Mouse (Mus musculus) gastrocnemius, postnatal 10 days (tissue): Measurements from ENCODE around the gene Fubp1. TPM values are rescaled to one million over a fixed set of nuclear protein-coding genes. Genes with fewer than 3 reads are reported as not detected.
"Not testable (repeated sequence)": the region's sequence is repeated elsewhere in the genome, so short reads cannot be mapped to it uniquely, and the experiment has no call there.

Experiments used
- DNase-seq: peaks from one replicate; pipeline ENCODE4 v3.0.0; 2021; ENCODE audit warnings: mixed read lengths
- total RNA-seq, 2 experiments: library from RNA; stranded (reverse); gene quantifications; 2 replicates each; pipeline ENCODE4 v1.2.3; 2021

Fubp1 gene
- total RNA-seq, 2 experiments from 2014 or later = 39.2 to 71.9 TPM

DNA sequence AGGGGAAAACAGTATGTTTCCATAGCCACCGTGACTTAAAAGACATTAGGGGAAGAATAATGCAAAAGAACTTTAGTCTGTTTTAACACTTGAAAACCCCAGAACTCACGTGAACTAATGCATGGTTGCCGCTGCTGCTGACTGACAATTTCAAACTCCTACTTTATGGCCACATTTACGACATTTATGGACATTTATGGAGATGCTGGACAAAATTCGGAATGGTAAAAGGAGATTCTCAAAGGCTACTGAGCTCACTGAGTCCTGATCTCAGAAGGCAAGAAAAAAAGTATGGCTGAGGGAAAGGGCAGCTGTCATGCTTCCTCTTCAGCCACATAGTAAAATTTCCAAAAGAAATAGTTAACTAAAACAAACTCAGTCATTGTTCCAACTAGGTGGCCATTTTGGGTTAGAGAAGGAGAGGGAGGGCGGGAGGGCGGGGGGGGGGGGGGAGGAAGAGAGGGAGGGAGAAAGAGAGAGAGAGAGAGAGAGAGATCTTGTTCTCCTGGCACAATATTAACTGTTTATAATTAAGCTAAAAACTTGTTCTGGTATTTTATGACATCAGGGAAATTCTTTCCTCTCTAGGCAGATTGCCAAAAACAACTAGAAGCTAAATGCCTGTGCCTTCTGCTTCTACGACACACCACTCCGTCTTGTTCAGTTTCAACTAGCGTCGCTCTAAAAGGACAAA is 17.8 kb upstream of the Fubp1 start:
- DNase-seq = no peak

DNA sequence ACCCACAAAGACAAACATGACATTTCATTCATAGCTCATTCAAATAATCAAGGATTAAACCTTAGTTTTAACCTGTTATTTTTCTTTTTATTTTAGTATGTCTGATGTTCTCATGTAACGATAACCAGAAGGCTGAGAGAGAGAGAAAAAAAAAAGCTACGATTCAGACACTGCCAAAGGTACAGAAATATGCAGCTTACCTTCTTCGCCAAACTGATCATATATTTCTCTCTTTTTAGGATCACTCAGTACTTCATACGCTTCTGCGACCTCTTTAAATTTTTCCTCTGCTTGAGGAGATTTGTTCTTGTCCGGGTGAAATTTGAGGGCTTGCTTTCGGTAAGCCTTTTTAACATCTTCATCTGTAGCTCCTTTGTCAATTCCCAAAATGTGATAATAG is 17.0 kb upstream of the Fubp1 start:
- no peak for DNase-seq

DNA sequence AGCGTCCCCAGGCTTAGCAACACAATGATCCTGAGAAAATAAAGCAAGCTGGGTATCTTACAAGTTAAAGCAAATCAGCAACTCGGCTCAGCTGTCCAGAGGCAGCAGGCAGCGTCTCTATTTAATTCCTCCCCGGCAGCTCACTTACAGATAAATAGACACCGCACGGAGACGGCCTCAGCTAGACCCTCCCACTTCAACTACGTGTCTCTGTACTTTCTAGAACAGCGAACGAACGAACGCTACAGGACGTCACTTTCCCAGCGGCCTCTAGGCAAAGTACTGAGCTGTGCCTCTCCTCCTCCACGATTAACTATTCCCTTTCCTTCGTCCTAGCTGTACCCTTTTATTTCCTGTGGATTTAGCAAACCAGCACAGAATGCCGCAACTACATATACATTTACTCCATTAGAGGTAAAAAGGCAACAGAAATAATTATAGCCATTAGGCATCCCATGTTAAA is 16.6 kb upstream of the Fubp1 start:
- peak; percentile 71 for DNase-seq

DNA sequence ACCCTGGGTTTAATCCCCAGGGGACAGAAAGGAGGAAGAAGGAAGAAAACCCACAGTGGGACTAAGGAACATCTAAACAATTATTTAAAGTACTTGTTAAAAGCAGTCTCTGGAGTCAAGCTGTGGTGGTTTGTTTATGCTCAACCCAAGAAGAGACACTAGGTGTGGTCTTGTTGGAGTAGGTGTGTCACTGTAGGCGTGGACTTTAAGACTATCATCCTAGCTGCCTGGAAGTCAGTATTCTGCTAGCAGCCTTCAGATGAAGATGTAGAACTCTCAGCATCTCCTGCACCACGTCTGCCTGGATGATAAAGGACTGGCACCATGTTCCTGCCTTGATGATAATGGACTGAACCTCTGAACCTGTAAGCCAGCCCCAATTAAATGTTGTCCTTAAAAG is 13.0 kb upstream of the Fubp1 start:
- DNase-seq = not testable (repeated sequence)

GRCm38 (mm10) chr3:152199125-152199524 is 11.1 kb upstream of the Fubp1 start:
- DNase-seq = no peak

- DNase-seq = no peak
Observed at GRCm38 (mm10) chr3:152201181-152201580, 9.0 kb upstream of the Fubp1 start.

- no peak for DNase-seq
Observed at GRCm38 (mm10) chr3:152201651-152202050, 8.6 kb upstream of the Fubp1 start.

- DNase-seq = no peak
Observed at GRCm38 (mm10) chr3:152202942-152203341, 7.3 kb upstream of the Fubp1 start.

DNA sequence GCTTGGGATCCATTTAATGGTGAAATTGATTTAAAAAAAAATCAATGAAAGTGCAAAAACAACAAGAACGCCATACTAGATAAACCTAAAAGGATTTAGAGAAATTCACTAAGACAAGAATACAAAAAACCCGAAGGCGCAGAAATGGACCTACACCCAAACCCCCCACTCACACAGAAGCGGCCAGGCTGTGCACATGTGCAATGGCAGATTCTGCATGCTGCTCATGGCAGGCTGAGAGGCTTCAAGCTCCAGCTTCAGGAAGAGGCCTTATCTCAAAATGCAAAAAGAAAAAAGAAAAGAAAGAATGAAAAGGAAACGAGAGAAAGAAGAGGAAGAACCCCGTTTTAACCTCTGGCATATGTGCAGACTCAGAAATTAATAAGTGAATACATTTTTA is 6.8 kb upstream of the Fubp1 start:
- no peak for DNase-seq

GRCm38 (mm10) chr3:152203996-152204395 is 6.2 kb upstream of the Fubp1 start:
- DNase-seq = no peak

DNA sequence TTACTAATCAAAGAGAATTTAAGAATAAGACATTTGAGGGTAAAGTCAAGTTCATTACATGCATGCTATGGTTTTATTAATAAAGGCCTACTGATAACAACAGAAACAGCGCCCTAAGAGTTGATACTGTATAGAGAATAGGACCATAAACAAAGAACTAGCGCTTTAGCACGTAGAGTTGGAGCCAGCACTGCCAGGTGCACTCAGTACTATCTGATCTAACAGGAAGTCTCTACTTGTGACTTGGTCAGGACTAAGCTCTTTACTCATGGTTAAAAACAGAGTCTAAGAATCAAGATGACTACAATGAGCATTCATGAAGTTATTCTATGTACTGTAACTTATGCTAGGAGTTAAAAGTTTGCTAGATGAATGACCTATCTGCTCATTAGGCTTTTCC is 5.6 kb upstream of the Fubp1 start:
- DNase-seq = no peak

- no peak for DNase-seq
Observed at GRCm38 (mm10) chr3:152207156-152207555, 3.1 kb upstream of the Fubp1 start.

GRCm38 (mm10) chr3:152208096-152208885 is 1.9 kb upstream of the Fubp1 start:
- no peak for DNase-seq

GRCm38 (mm10) chr3:152209177-152209966 is 850 bp upstream of the Fubp1 start:
- no peak for DNase-seq

GRCm38 (mm10) chr3:152210728-152211391 is 638 bp downstream of the Fubp1 start:
- DNase-seq = peak; percentile 73

DNA sequence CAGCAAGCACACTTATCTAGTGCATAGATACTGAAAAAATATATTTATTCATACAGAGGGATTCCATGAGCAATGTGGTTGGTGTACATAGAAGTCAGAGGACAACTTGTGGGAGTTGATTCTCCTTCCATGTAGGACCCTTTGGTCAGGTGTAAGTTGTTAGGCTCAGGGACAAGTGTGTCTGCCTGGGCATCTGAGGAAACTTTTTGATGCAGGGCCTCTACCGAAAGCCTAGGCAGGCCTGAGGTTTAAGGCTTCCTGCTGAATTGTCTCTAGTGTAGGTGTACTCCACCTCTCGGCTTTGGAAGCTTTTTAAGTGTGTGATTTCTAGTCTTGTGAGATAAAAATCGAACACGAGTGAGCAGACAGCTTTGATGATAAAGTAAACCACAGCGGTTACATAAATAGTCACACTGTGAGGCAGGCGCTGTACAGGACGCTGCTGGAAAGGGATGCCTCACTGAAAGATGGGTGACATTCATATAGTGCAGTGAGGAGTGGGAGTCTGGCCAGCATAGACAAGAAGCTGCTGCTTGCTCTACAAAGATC is 1.6 kb downstream of the Fubp1 start:
- DNase-seq = no peak

DNA sequence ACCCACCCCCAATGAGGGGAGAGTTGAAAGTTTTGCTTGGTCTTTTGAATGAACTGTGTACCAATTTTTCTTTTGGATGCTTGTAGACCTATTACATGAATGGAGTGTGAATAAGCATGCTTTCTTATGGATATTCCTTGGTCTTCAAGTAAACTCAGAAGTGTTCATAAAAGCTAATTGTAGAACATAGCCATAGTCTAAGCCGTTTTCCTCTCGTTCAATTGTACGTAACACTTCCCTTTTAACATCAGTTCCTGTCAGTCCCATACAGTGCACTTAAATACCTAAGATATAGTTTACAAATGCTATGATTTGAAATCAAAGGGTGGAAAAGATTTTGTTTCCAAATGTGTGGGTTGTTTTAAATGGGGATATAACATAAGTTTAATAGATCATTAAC is 3.2 kb downstream of the Fubp1 start:
- DNase-seq = no peak

DNA sequence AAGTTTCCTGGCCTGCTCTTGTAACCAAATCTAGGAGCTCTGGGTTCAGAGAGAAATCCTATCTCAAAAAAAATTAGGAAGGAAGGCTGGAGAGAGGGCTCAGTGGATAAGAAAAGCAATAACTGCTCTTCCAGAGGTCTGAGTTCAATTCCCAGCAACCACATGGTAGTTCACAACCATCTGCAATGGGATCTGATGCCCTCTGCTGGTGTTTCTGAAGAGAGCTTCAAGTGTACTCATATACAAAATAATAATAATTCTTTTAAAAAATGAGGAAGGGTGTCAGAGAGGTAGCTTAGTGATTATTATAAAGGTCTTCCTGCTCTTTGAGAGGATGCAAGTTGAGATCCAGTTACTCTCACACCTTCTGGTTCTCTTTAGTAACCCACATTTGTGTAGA is 14.7 kb downstream of the Fubp1 start:
- no peak for DNase-seq

DNA sequence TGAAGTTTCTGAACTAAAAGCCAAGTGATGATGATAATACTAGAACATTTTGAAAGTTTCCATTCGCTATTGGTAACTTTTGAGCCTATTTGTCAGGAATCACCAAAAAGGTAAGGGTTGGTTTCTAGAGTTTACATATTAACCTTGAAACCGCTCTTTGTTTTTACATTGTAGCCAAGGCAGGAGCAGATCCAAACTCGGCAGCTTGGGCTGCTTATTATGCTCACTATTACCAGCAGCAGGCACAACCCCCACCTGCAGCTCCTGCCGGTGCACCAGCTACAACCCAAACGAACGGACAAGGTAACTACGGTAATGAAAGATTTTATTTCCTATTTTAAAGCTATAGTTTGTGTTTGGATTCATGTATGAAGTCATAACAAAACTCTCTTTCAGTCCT is 15.7 kb downstream of the Fubp1 start:
- no peak for DNase-seq

DNA sequence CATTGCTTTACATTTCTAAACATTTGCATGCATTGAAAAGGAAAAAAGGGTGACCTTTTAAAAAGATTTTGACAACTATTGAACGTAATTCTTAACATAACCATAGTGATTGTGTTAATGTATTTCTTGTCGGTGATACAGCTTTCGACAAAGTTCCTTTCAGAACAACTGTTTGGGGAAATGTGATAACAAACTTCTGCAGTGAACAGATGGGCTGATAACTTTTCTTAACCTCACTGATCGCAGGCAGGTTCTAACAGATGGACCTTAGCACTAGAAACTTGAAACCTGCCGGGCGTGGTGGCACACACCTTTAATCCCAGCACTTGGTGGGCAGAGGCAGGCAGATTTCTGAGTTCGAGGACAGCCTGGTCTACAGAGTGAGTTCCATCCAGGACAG is 18.6 kb downstream of the Fubp1 start:
- DNase-seq = no peak

- DNase-seq = no peak
Observed at GRCm38 (mm10) chr3:152229271-152229670, 19.0 kb downstream of the Fubp1 start.
